Mouse (Mus musculus) T-helper 1 cell (primary cell): ENCODE results near the gene Kcnk7.

Experiments used
- in situ Hi-C: fragments of 300-600 bp; cut with MboI, MseI; formaldehyde crosslinking; loops from one replicate; pipeline ENCODE4 v1.15.1; 2025; ENCODE audit warnings: high pct_unique_total_duplicates

The Kcnk7 gene

DNA sequence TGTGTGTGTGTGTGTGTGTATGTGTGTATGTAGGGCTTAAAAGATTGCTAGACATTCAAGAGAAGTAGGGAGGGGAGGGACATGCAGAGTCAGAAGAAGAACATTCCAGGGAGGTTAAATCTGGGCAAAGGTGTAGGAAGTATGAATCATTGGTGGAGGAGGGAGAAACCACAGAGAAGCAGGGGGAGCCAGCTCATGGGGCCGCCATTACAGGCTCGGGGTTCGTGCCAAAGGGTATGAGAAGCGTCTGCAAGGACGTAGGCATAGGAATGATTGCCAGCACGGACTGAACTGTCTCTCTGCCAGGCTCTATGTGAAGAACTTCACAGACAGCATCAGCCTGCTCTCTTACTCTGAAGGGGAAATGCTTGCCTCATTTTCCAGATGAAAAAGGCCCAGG, 45.3 kb downstream of the Kcnk7 start:
- in situ Hi-C loops: no loop called here

DNA sequence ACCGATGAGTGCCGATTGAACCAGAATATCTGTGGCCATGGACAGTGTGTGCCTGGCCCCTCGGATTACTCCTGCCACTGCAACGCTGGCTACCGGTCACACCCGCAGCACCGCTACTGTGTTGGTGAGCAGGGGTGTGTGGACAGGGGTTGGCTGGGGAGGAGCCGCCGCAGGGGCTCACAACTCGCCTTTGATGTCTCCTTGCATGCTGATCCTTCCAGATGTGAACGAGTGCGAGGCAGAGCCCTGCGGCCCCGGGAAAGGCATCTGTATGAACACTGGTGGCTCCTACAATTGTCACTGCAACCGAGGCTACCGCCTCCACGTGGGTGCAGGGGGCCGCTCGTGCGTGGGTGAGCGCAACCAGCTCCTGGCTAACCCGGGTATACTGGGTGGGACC, 46.8 kb downstream of the Kcnk7 start:
- in situ Hi-C loops: loop anchor here (10.0 kb wide), 1 partner anchor 284 kb away; no protein-coding TSS in a partner anchor

DNA sequence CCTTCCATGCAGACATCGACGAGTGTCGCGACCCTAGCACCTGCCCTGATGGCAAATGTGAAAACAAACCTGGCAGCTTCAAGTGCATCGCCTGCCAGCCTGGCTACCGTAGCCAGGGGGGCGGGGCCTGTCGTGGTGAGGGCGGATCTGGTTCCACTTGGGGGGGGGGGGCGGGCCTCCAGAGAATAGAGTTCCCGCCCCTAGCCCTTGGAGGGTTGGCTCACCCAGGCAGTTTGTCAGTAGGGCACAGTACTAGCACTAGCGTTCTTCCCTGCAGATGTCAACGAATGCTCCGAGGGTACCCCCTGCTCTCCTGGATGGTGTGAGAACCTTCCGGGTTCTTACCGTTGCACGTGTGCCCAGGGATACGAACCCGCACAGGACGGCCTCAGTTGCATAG, 47.6 kb downstream of the Kcnk7 start:
- in situ Hi-C loops: loop anchor here (10.0 kb wide), 1 partner anchor 283 kb away; no protein-coding TSS in a partner anchor

DNA sequence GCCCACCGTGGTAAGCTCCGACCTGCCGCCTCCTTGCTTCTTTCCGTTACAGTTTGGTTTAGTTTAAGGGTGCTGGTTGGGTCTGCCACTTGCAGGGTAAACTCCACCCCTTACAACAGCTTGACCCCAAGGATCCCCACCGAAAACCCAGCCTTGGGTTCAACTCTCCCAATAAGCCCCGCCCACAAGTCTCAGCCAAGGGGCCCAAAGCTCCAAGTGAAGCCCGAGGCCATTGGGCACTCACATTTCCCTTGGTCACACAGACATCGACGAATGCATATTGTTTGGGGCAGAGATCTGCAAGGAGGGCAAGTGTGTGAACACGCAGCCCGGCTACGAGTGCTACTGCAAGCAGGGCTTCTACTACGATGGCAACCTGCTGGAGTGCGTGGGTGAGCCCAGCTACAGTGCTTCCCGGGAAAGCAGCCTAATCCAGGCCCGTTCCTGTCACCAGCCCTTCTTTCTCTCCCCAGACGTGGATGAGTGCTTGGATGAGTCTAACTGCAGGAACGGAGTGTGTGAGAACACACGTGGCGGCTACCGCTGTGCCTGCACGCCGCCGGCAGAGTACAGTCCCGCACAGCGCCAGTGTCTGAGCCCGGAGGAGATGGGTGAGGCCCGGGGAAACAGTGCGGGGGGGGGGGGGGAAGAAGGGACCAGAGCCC, 52.3 kb downstream of the Kcnk7 start:
- in situ Hi-C loops: loop anchor here (10.0 kb wide), 1 partner anchor 278 kb away; no protein-coding TSS in a partner anchor
